Mouse (Mus musculus) cerebellum, adult 2 months (tissue): Measurements from ENCODE around the gene Fabp3. TPM values are rescaled to one million over a fixed set of nuclear protein-coding genes. Genes with fewer than 3 reads are reported as not detected.

Experiments
- DNase-seq, 2 experiments: peaks; one replicate each; pipeline ENCODE4 v3.0.0; 2021
- H3K27ac ChIP-seq: fragments of 200-500 bp; 2 replicates; pipeline ENCODE4 v1.5.1; 2012; ENCODE audit warnings: low read length, control low read depth, inconsistent platforms; ENCODE audit not compliant: insufficient read depth
- H3K27me3 ChIP-seq: fragments of 200-500 bp; 2 replicates; pipeline ENCODE4 v1.6.1; 2012; ENCODE audit warnings: inconsistent platforms, mild to moderate bottlenecking, low read length, moderate library complexity; ENCODE audit not compliant: control insufficient read depth, insufficient read depth
- H3K4me1 ChIP-seq: fragments of 200-500 bp; 2 replicates; pipeline ENCODE4 v1.6.1; 2011; ENCODE audit warnings: low read length; ENCODE audit not compliant: control insufficient read depth, insufficient read depth
- H3K4me3 ChIP-seq: fragments of 200-500 bp; replicated peaks from 2 replicates; pipeline ENCODE3; 2011; ENCODE audit warnings: mild to moderate bottlenecking, low read depth, low read length, control low read depth; ENCODE audit not compliant: insufficient read depth
- CTCF ChIP-seq: fragments of 200-500 bp; IDR thresholded peaks from 2 replicates; pipeline ENCODE4 v1.5.1; 2011; ENCODE audit warnings: low read depth, mild to moderate bottlenecking, control low read depth, low read length, moderate library complexity, borderline replicate concordance; ENCODE audit not compliant: insufficient read depth
- POLR2A ChIP-seq: fragments of 200-500 bp; IDR thresholded peaks from 2 replicates; pipeline ENCODE4 v1.6.1; 2011; ENCODE audit warnings: low read length, control low read depth, borderline replicate concordance; ENCODE audit not compliant: insufficient read depth
- whole genome bisulfite sequencing: fragments of 180-500 bp; shearing (Covaris S2); methylation state at CpG from one replicate; pipeline ENCODE4 v1.1.7; 2018; 5-methylcytosine and 5-hydroxymethylcytosine counted together
- polyA plus RNA-seq: library from polyadenylated mRNA; depleted of rRNA; stranded (reverse); fragments of >200 nt; gene quantifications from 2 replicates; pipeline ENCODE4 v1.2.3, GENCODE M21; 2012

Fabp3 gene
- polyA plus RNA-seq, 1 experiment: 196 TPM

DNA sequence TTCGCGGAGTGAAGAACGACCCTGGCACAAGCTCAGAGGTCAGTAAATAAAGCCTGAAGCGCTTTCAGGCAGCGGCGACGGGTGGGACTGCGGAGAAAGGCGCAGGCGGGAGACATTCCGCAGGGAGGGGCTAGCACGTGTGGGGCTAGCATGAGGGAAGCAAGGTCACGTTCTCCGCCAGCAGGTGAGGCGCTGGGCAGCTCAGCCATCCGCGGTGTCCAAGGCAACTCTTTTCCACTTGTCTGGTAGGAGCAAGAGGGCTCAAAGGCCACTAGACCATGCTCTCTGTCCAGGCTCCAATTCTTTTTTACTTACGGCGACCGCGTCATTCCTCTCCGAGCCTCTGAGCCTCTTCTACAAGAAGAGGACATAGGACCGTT lies 554 bp upstream of the Fabp3 start:
- TF ChIP-seq CTCF (no peak), POLR2A (0 out of 2 replicates have a peak, but pooled peaks have one; percentile 29)
- 3% methylated on average over 23 of the region's 23 CpGs for WGBS
- Histone ChIP-seq H3K4me3 (peak overlapping the region; percentile 86), H3K27me3 (no peaks in the 10 kb centered on the region), H3K27ac (peak overlapping the region; percentile 85), H3K4me1 (peaks cover 29% of the 10 kb centered on the region)
- peak; percentile 72 to 76 for DNase-seq

GRCm38 (mm10) chr4:130309254-130309653 lies 859 bp downstream of the Fabp3 start:
- peaks cover 29% of the 10 kb centered on the region for H3K4me1 ChIP-seq
- WGBS: 28% methylated on average over 8 of the region's 8 CpGs
- H3K27me3 ChIP-seq: no peaks in the 10 kb centered on the region
- DNase-seq: peak; percentile 36 to 54
- TF ChIP-seq POLR2A: no peak
- no peak for TF ChIP-seq CTCF
- H3K27ac ChIP-seq: peak overlapping the region; percentile 85
- H3K4me3 ChIP-seq: peak overlapping the region; percentile 86

DNA sequence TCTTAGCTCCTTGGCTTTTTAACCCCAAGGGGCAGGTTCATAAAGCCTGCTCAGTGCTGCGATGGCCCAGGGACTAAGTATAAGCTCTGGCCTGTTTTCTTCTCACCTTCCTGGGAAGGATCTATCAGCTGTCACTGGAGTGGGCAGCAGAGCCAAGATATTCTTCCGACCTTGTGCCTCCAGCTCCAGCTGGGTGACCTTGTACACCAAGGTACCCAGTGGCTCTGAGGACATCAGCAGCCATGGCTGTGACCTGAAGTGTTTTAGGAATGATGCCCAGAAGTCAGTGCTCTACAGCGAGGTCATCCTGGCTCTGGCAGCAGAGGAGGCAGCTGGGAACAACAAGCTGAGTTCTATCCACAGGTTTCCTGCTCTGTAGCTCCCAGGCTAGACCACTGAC lies 4.1 kb downstream of the Fabp3 start:
- TF ChIP-seq CTCF (no peak), POLR2A (no peak)
- H3K4me1 ChIP-seq: peaks cover 27% of the 10 kb centered on the region; the same call in 1 of the 2 replicates
- no peak for DNase-seq
- no peaks in the 10 kb centered on the region for H3K27me3 ChIP-seq
- H3K27ac ChIP-seq: no peak overlapping the region
- WGBS: 47% methylated on average over 3 of the region's 3 CpGs
- no peak overlapping the region for H3K4me3 ChIP-seq

- no peak overlapping the region for H3K27ac ChIP-seq
- H3K4me3 ChIP-seq: no peak overlapping the region
- peaks cover 27% of the 10 kb centered on the region; the same call in 1 of the 2 replicates for H3K4me1 ChIP-seq
- no peaks in the 10 kb centered on the region for H3K27me3 ChIP-seq
- TF ChIP-seq POLR2A: no peak
- no peak for TF ChIP-seq CTCF
- WGBS: 88% methylated on average over 4 of the region's 4 CpGs
- DNase-seq: no peak
These were observed 5.2 kb downstream of the Fabp3 start for GRCm38 (mm10) chr4:130313552-130313951.

DNA sequence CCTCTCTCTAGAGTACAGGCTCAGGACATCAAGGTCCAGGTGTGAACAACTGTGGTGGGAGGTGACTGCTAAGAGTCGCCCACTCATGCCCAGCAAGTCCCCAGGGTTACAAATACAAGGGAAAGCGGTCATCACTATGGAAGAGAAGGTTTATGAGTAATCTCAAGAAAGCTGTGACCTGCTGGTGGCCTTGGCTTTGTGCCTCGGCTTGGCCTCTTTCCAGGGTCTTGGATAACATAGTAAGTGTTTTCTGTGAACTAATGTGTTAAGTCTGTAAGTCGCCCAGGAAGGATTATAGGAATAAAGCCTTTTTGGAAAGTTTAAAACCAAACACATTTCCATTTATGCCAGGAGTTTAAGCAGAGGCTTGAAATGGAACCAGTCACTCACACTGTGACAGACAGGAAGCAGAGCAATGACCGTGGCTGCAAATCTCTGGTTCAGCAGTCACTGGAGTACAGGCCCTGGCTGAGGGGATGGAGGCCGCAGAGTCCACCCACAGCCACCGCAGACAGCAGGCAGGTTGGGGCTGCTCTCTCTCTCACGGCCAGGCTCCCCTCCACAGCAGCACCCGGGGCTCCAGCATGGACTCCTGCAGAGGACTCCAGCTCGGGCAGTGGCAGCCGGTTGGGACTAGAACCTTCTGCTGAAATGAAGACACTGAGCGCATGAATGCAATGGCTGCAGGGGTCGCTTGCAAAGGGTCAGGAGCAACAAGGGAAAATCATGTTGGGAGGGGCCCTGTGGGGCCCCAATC lies 7.6 kb downstream of the Fabp3 start:
- H3K27ac ChIP-seq: no peak overlapping the region
- DNase-seq: peak; percentile 53 to 62
- WGBS: 36% methylated on average over 13 of the region's 13 CpGs
- H3K4me1 ChIP-seq: peaks cover 18% of the 10 kb centered on the region; the same call in 1 of the 2 replicates
- H3K4me3 ChIP-seq: no peak overlapping the region
- TF ChIP-seq POLR2A (no peak), CTCF (no peak)
- no peaks in the 10 kb centered on the region for H3K27me3 ChIP-seq

DNA sequence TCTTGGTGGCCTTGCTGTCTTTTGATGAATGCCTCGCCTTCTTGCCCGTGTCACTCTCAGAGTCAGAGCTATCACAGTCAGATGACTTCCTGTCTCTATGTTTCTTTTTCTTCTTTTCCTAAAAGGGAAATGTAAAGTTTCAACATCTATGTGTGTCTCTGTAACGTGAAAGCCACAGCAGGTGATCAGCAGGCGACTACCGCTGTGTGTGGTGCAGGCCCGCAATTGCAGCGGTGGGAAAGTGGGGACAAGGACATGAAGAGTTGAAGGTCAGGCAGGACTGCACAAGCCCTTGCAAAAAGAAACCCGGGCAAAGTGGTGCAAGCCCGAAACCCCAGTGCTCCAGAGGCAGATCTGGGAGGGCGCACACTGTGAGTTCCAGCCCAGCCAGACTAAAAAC lies 8.3 kb downstream of the Fabp3 start:
- H3K27ac ChIP-seq: no peak overlapping the region
- TF ChIP-seq CTCF (no peak), POLR2A (no peak)
- H3K4me3 ChIP-seq: no peak overlapping the region
- 80% methylated on average over 10 of the region's 10 CpGs for WGBS
- H3K27me3 ChIP-seq: no peaks in the 10 kb centered on the region
- no peak for DNase-seq
- H3K4me1 ChIP-seq: peaks cover 14% of the 10 kb centered on the region; the same call in 1 of the 2 replicates

GRCm38 (mm10) chr4:130318122-130318521 lies 9.7 kb downstream of the Fabp3 start:
- H3K27ac ChIP-seq: no peak overlapping the region
- no peaks in the 10 kb centered on the region for H3K27me3 ChIP-seq
- DNase-seq: no peak
- TF ChIP-seq CTCF: no peak
- no peak for TF ChIP-seq POLR2A
- WGBS: 65% methylated on average over 3 of the region's 3 CpGs
- no peak overlapping the region for H3K4me3 ChIP-seq
- H3K4me1 ChIP-seq: peaks cover 5% of the 10 kb centered on the region; the same call in 1 of the 2 replicates

DNA sequence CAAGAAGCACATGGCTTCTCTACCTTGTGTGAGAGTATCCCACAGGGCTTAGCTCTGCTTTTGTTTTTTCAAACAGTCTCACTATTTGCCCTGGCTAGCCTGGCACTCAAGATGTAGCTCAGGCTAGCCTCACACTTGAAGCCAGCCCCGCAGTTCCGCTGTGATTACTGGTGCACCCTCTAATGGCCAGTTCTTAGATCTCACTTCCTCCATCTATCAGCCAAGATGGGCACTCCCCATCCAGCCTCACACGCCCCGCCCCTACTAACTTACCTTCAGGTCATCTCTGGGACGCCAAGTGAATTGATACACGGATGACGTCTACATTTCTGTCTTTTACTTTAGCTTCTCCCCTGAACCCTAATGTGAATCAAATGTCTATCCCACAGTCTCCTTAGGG lies 11.2 kb downstream of the Fabp3 start:
- WGBS: 89% methylated on average over 7 of the region's 7 CpGs
- no peak for DNase-seq
- H3K27me3 ChIP-seq: no peaks in the 10 kb centered on the region
- peaks cover 5% of the 10 kb centered on the region; the same call in 1 of the 2 replicates for H3K4me1 ChIP-seq
- TF ChIP-seq POLR2A: no peak
- TF ChIP-seq CTCF: no peak
- no peak overlapping the region for H3K27ac ChIP-seq
- H3K4me3 ChIP-seq: no peak overlapping the region
